Mouse (Mus musculus) midbrain, embryonic 16.5 days (tissue): ENCODE data around the gene Cemip. TPM values are rescaled to one million over a fixed set of nuclear protein-coding genes. Genes with fewer than 3 reads are reported as not detected.

Source experiments
- ATAC-seq: fragments of 200-750 bp; cut with Nextera tagmentation; 2 replicates; pipeline ENCODE4 v1.8.0; 2017; ENCODE audit warnings: moderate TSS enrichment
- H3K27ac ChIP-seq: fragments of 300-500 bp; sonication (generic); 2 replicates; pipeline ENCODE4 v1.5.1; 2014; ENCODE audit warnings: mild to moderate bottlenecking, low read length, mixed read lengths
- H3K27me3 ChIP-seq: fragments of 300-500 bp; sonication (generic); 2 replicates; pipeline ENCODE4 v1.6.1; 2014; ENCODE audit warnings: low read depth, low read length, mixed read lengths; ENCODE audit not compliant: control insufficient read depth, insufficient read depth
- H3K36me3 ChIP-seq: fragments of 300-500 bp; sonication (generic); 2 replicates; pipeline ENCODE4 v1.6.1; 2014; ENCODE audit warnings: mild to moderate bottlenecking, low read length, moderate library complexity, mixed read lengths; ENCODE audit not compliant: control insufficient read depth, insufficient read depth
- H3K4me1 ChIP-seq: fragments of 300-500 bp; sonication (generic); 2 replicates; pipeline ENCODE4 v1.6.1; 2014; ENCODE audit warnings: mild to moderate bottlenecking, low read length, mixed read lengths; ENCODE audit not compliant: control insufficient read depth, insufficient read depth
- H3K4me2 ChIP-seq: fragments of 300-500 bp; sonication (generic); 2 replicates; pipeline ENCODE4 v1.6.1; 2014; ENCODE audit warnings: mild to moderate bottlenecking, low read length, mixed read lengths
- H3K4me3 ChIP-seq: fragments of 300-500 bp; sonication (generic); 2 replicates; pipeline ENCODE4 v1.5.1; 2014; ENCODE audit warnings: low read depth, mild to moderate bottlenecking, low read length, moderate library complexity, mixed read lengths
- H3K9ac ChIP-seq: fragments of 300-500 bp; sonication (generic); 2 replicates; pipeline ENCODE4 v1.6.1; 2014; ENCODE audit warnings: low read depth, low read length, mixed read lengths
- H3K9me3 ChIP-seq: fragments of 300-500 bp; sonication (generic); replicated peaks from 2 replicates; pipeline ENCODE4 v1.6.1; 2014; ENCODE audit warnings: mild to moderate bottlenecking, low read length, mixed read lengths; ENCODE audit not compliant: control insufficient read depth, poor library complexity, severe bottlenecking
- WGBS: fragments of 180-500 bp; shearing (Covaris S2); extraction: QIAGEN DNeasy Blood & Tissue Kit; methylation state at CpG from one replicate; pipeline ENCODE4 v1.1.7; 2014; 5-methylcytosine and 5-hydroxymethylcytosine counted together
- polyA plus RNA-seq: library from polyadenylated mRNA; unstranded; fragments of >200 nt; fragmentation: Nextera tagmentation; extraction: Ambion mirVana; gene quantifications from 2 replicates; pipeline ENCODE4 v1.2.1, GENCODE M21; 2015

Cemip gene
- polyA plus RNA-seq, 1 experiment from 2014 or later, result 0.75 TPM

DNA sequence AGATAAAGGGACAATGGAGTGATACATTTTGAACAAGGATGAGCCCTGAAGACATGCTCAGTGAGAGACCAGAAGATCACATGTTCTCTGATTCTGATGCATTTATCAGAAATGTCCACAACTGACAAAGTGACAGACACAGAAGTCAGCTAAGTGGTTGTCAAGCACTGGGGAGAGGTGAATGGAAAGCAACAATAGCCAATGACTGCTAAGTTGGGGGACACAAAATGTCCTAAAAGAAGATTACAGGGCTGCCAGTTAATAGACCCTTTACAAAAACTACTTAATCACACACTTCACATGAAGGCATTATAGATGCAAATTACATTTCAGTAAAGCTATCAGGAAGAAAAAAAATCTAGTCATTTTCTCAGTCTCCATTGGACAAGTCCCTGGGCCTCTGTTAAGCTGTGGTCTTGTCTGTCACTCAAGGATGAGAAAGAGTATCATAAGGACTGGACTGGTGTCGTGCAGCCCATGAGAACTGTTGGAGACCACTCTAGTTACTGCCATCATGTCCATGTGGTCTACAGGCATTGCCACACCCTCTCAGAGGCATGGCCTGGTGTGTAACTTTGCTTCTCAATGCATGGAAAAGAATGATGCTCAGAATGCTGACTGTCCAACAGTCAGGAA, 59.2 kb downstream of the Cemip start:
- no peaks in the 10 kb centered on the region for H3K9me3 ChIP-seq
- no peak overlapping the region for H3K4me3 ChIP-seq
- no peaks in the 10 kb centered on the region for H3K36me3 ChIP-seq
- H3K27ac ChIP-seq, result no peak overlapping the region
- H3K4me1 ChIP-seq, result no peaks in the 10 kb centered on the region
- no peak overlapping the region for H3K9ac ChIP-seq
- no peak overlapping the region for H3K4me2 ChIP-seq
- 57% methylated on average over 1 of the region's 1 CpGs for WGBS
- no peaks in the 10 kb centered on the region for H3K27me3 ChIP-seq
- no peak for ATAC-seq

GRCm38 (mm10) chr7:84026090-84026489, 60.2 kb downstream of the Cemip start:
- H3K4me2 ChIP-seq, result no peak overlapping the region
- H3K9me3 ChIP-seq, result no peaks in the 10 kb centered on the region
- ATAC-seq, result no peak
- WGBS, result 87% methylated on average over 4 of the region's 4 CpGs
- H3K4me3 ChIP-seq, result no peak overlapping the region
- no peak overlapping the region for H3K27ac ChIP-seq
- no peaks in the 10 kb centered on the region for H3K27me3 ChIP-seq
- H3K4me1 ChIP-seq, result no peaks in the 10 kb centered on the region
- H3K36me3 ChIP-seq, result no peaks in the 10 kb centered on the region
- H3K9ac ChIP-seq, result no peak overlapping the region

GRCm38 (mm10) chr7:84023466-84023865, 62.8 kb downstream of the Cemip start:
- Histone ChIP-seq H3K27ac (no peak overlapping the region), H3K4me3 (no peak overlapping the region), H3K36me3 (no peaks in the 10 kb centered on the region), H3K4me1 (no peaks in the 10 kb centered on the region), H3K4me2 (no peak overlapping the region), H3K9me3 (no peaks in the 10 kb centered on the region), H3K27me3 (no peaks in the 10 kb centered on the region), H3K9ac (no peak overlapping the region)
- 80% methylated on average over 6 of the region's 6 CpGs for WGBS
- ATAC-seq, result no peak

- no peaks in the 10 kb centered on the region for H3K36me3 ChIP-seq
- H3K4me1 ChIP-seq, result 0 out of 2 replicates have a peak, but pooled peaks cover 2% of the 10 kb centered on the region
- no peak overlapping the region for H3K4me3 ChIP-seq
- no peaks in the 10 kb centered on the region for H3K27me3 ChIP-seq
- H3K9ac ChIP-seq, result no peak overlapping the region
- no peak overlapping the region for H3K4me2 ChIP-seq
- no peaks in the 10 kb centered on the region for H3K9me3 ChIP-seq
- 95% methylated on average over 3 of the region's 3 CpGs for WGBS
- no peak for ATAC-seq
- H3K27ac ChIP-seq, result no peak overlapping the region
These were observed 63.8 kb downstream of the Cemip start for GRCm38 (mm10) chr7:84022462-84022861.

DNA sequence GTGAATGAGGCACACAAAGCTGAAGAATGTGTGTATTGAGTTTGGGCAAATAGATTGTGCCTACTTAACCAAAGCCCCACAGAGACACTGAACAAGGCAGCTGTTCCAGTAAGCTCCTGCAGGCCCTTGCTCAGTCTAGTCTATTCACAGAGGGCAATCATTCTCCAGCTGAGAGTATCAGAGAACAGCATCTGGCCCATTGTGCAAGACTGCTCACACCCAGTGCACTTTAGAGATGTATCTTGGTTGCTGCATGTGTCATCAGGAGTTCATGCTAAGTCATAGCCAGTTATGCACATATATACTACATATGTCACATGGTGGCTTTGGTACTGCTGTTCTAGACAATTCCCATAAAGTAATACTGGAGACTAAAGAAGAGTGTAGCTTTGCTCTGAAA, 66.9 kb downstream of the Cemip start:
- Histone ChIP-seq H3K4me1 (0 out of 2 replicates have a peak, but pooled peaks cover 2% of the 10 kb centered on the region), H3K36me3 (no peaks in the 10 kb centered on the region), H3K27ac (no peak overlapping the region), H3K4me2 (no peak overlapping the region), H3K9ac (no peak overlapping the region), H3K27me3 (no peaks in the 10 kb centered on the region), H3K9me3 (no peaks in the 10 kb centered on the region), H3K4me3 (no peak overlapping the region)
- ATAC-seq, result no peak

DNA sequence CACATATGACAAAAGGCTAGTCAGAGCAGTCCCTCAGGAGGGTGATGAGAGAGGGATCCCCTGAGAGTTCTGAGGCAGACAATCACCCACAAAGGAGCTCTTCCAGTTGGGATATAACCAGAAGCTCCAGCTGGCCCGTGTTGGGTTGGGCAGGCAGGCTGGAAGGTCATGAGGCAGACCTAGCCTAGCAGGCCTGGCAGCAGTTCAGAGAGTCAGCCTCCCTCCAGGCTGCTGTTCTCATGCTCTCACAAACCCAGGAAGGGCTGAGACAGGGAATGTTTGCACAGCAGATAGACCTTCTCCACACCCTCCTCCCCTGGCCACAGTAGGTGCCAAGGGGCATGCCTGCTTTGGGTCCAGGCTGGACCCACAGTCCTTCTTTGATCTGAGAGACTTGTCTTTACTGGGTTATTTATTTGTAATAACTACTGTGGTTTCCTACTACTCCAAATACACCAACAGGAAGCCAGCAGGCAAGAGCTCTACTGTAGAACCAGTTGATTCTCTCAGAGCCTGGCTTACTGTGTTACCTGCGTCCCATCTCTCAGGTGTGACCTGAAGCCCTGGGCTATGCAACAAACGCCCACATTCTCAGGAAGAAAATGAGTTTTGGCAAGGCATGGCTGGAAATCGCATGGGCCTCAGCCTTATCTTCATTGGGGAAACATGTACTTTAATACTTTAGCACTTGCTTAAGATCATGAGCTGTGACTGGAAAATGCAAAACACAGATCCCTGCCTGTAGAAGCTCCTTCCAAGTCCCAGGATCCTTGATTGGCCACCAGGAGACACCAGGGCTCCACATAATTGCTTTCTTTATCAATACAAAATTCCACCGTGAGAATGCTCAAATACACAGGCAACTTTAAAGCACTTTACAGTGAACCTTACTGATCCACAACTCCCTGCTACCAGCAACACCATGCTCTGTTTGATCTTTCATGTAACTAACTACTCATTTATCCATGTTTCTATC, 67.7 kb downstream of the Cemip start:
- Histone ChIP-seq H3K27me3 (no peaks in the 10 kb centered on the region), H3K4me2 (no peak overlapping the region), H3K9me3 (no peaks in the 10 kb centered on the region), H3K9ac (no peak overlapping the region), H3K27ac (no peak overlapping the region), H3K4me1 (0 out of 2 replicates have a peak, but pooled peaks cover 2% of the 10 kb centered on the region), H3K4me3 (no peak overlapping the region), H3K36me3 (no peaks in the 10 kb centered on the region)
- ATAC-seq, result no peak
- 72% methylated on average over 5 of the region's 5 CpGs for WGBS

DNA sequence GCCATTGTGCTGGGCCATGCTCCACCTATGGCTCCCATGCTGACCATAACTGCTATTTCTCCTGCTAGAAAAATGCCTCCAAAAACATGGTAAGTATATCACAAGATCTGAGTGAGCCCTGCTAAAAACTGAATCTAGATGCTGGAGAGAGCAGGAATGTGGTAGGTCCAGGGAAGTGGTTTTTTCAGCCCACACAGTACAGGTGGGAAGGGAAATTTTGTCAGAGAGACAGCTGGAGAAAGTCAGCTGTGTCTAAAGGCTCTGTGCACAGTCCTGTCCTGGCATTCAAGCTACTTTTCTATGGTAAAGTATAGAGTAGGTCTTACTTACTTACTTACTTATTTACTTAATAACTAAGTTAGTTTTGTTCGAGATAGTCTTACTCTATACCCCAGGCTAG, 71.3 kb downstream of the Cemip start:
- no peaks in the 10 kb centered on the region for H3K9me3 ChIP-seq
- no peak overlapping the region for H3K4me3 ChIP-seq
- no peak overlapping the region for H3K4me2 ChIP-seq
- WGBS, result 93% methylated on average over 1 of the region's 1 CpGs
- ATAC-seq, result no peak
- H3K36me3 ChIP-seq, result no peaks in the 10 kb centered on the region
- H3K27ac ChIP-seq, result no peak overlapping the region
- no peak overlapping the region for H3K9ac ChIP-seq
- no peaks in the 10 kb centered on the region for H3K27me3 ChIP-seq
- 0 out of 2 replicates have a peak, but pooled peaks cover 2% of the 10 kb centered on the region for H3K4me1 ChIP-seq

- H3K27ac ChIP-seq, result no peak overlapping the region
- no peaks in the 10 kb centered on the region for H3K36me3 ChIP-seq
- H3K4me1 ChIP-seq, result 0 out of 2 replicates have a peak, but pooled peaks cover 2% of the 10 kb centered on the region
- H3K4me2 ChIP-seq, result no peak overlapping the region
- no peak for ATAC-seq
- no peak overlapping the region for H3K4me3 ChIP-seq
- no peaks in the 10 kb centered on the region for H3K27me3 ChIP-seq
- no peaks in the 10 kb centered on the region for H3K9me3 ChIP-seq
- no peak overlapping the region for H3K9ac ChIP-seq
- 82% methylated on average over 4 of the region's 4 CpGs for WGBS
These were observed 72.6 kb downstream of the Cemip start for GRCm38 (mm10) chr7:84013656-84014055.

GRCm38 (mm10) chr7:84004357-84004756, 81.9 kb downstream of the Cemip start:
- Histone ChIP-seq H3K9me3 (no peaks in the 10 kb centered on the region), H3K4me2 (no peak overlapping the region), H3K27ac (no peak overlapping the region), H3K4me3 (no peak overlapping the region), H3K27me3 (no peaks in the 10 kb centered on the region), H3K4me1 (peaks cover 7% of the 10 kb centered on the region), H3K9ac (no peak overlapping the region), H3K36me3 (no peaks in the 10 kb centered on the region)
- 56% methylated on average over 6 of the region's 6 CpGs for WGBS
- no peak for ATAC-seq
